In the genomic region with DNA sequence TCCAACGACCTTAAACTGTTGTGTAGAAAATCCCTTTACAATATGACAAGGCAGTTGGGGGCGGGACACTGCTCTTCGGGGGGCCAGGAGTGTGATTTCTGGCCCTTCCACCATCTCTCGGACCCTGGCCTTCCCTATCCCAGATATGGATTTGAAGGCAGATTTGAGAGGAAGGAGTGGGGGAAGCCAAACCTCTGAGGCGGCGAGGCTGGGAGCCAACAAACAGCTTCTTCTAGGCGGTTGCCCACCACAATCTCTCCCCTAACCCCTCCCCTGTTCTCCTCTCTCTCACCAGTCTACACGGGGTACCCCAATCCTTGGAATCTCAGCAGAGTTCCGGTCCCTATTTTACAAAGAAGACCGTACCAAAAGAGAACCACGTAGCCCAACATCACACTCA, we compare ENCODE assay signal across 10 mouse cellular contexts. TPM values are rescaled to one million over a fixed set of nuclear protein-coding genes. Genes with fewer than 3 reads are reported as not detected.
DNase-seq lines count a peak whose midpoint lies in the region; ATAC-seq and TF ChIP-seq lines count a peak whose summit lies in the region.
"Had no signal": no experiment of that assay in that cellular context is flagged by ENCODE, and none has a peak within 500 bp of the region (broad histone marks: within the 10 kb centered on the region; RNA-seq: fewer than 3 reads in every experiment).

No protein-coding gene starts in this region.

- H3K4me1 ChIP-seq in kidney, postnatal 0 days (replicated peaks; ENCODE audit: insufficient read depth, low read length), result peaks cover 32% of the 10 kb centered on the region
- peaks cover 4% of the 10 kb centered on the region; the same call in 1 of the 2 replicates for H3K4me1 ChIP-seq in forebrain, embryonic 11.5 days (replicated peaks; ENCODE audit: control insufficient read depth, insufficient read depth, low read length)
- peaks cover 7% of the 10 kb centered on the region; the same call in 1 of the 2 replicates for H3K4me1 ChIP-seq in intestine, embryonic 14.5 days (replicated peaks; ENCODE audit: control insufficient read depth, insufficient read depth, low read length)
- H3K4me1 ChIP-seq in midbrain, postnatal 0 days (ENCODE audit: insufficient read depth, low read length), result peaks cover 5% of the 10 kb centered on the region; the same call in 1 of the 2 replicates
- H3K4me1 ChIP-seq in kidney, adult 2 months (ENCODE audit: control insufficient read depth, insufficient read depth, low read length), result no peaks in the 10 kb centered on the region

- no peaks in the 10 kb centered on the region for H3K36me3 ChIP-seq in kidney, postnatal 0 days (ENCODE audit: insufficient read depth, low read length)
- H3K36me3 ChIP-seq in forebrain, embryonic 11.5 days (ENCODE audit: control insufficient read depth, insufficient read depth, low read length), result no peaks in the 10 kb centered on the region
- H3K36me3 ChIP-seq in intestine, embryonic 14.5 days (ENCODE audit: control insufficient read depth, insufficient read depth, low read length), result no peaks in the 10 kb centered on the region
- H3K36me3 ChIP-seq in midbrain, postnatal 0 days (ENCODE audit: insufficient read depth, low read length), result no peaks in the 10 kb centered on the region
- H3K36me3 ChIP-seq in kidney, adult 2 months (ENCODE audit: control insufficient read depth, insufficient read depth, low read length), result no peaks in the 10 kb centered on the region

- no peak for DNase-seq in kidney, postnatal 0 days (ENCODE audit: low spot score)
- no peak for DNase-seq in kidney, postnatal 10 days
- no peak for DNase-seq in forebrain, embryonic 11.5 days (ENCODE audit: low spot score)
- no peak for DNase-seq in intestine, embryonic 14.5 days (ENCODE audit: low spot score)
- DNase-seq in midbrain, postnatal 0 days (ENCODE audit: low spot score), result no peak
- DNase-seq in urinary bladder, adult 2 months (ENCODE audit: low spot score), result no peak
- no peak for DNase-seq in gastrocnemius, postnatal 10 days
- no peak for DNase-seq in kidney, adult 2 months

- H3K27ac ChIP-seq in kidney, postnatal 0 days, result no peak overlapping the region
- H3K27ac ChIP-seq in forebrain, embryonic 11.5 days (ENCODE audit: low read depth, low read length), result no peak overlapping the region
- no peak overlapping the region for H3K27ac ChIP-seq in intestine, embryonic 14.5 days (ENCODE audit: low read depth)
- no peak overlapping the region for H3K27ac ChIP-seq in midbrain, postnatal 0 days (ENCODE audit: low read depth, low read length)
- H3K27ac ChIP-seq in kidney, adult 2 months (ENCODE audit: insufficient read depth, low read depth, low read length), result no peak overlapping the region

- no peak for ATAC-seq in kidney, postnatal 0 days (replicated peaks; ENCODE audit: low FRiP score, low read depth)
- ATAC-seq in forebrain, embryonic 11.5 days (replicated peaks; ENCODE audit: low FRiP score), result no peak
- no peak for ATAC-seq in intestine, embryonic 14.5 days (replicated peaks; ENCODE audit: low FRiP score, low TSS enrichment, low read depth)
- no peak for ATAC-seq in midbrain, postnatal 0 days (ENCODE audit: low FRiP score)
- ATAC-seq: Patski had no signal

- 8% methylated on average over 11 of the region's 11 CpGs for WGBS in kidney, postnatal 0 days
- 5% methylated on average over 11 of the region's 11 CpGs for WGBS in forebrain, embryonic 11.5 days
- 4% methylated on average over 11 of the region's 11 CpGs for WGBS in intestine, embryonic 14.5 days
- WGBS in midbrain, postnatal 0 days, result 2% methylated on average over 11 of the region's 11 CpGs
- WGBS in kidney, adult 2 months, result 11% methylated on average over 11 of the region's 11 CpGs

- H3K9me3 ChIP-seq in kidney, postnatal 0 days (replicated peaks; ENCODE audit: low read length), result no peaks in the 10 kb centered on the region
- no peaks in the 10 kb centered on the region for H3K9me3 ChIP-seq in forebrain, embryonic 11.5 days (ENCODE audit: control insufficient read depth, low read length)
- no peaks in the 10 kb centered on the region for H3K9me3 ChIP-seq in intestine, embryonic 14.5 days (ENCODE audit: control insufficient read depth, low read length)
- H3K9me3 ChIP-seq in midbrain, postnatal 0 days (ENCODE audit: low read length), result no peaks in the 10 kb centered on the region

- H3K27me3 ChIP-seq in kidney, postnatal 0 days (ENCODE audit: insufficient read depth, low read length), result peaks cover 19% of the 10 kb centered on the region
- H3K27me3 ChIP-seq in forebrain, embryonic 11.5 days (ENCODE audit: control insufficient read depth, insufficient read depth, low read length), result peaks cover 58% of the 10 kb centered on the region
- H3K27me3 ChIP-seq in intestine, embryonic 14.5 days (replicated peaks; ENCODE audit: control insufficient read depth, insufficient read depth, low read length), result peaks cover 72% of the 10 kb centered on the region
- peaks cover 61% of the 10 kb centered on the region for H3K27me3 ChIP-seq in midbrain, postnatal 0 days (ENCODE audit: insufficient read depth, low read length)
- H3K27me3 ChIP-seq in kidney, adult 2 months (replicated peaks; ENCODE audit: control insufficient read depth, insufficient read depth, low read length), result peaks cover 5% of the 10 kb centered on the region; the same call in 1 of the 2 replicates

- no peak for TF ChIP-seq CTCF in kidney, postnatal 0 days (IDR thresholded peaks at IDR 0.05; ENCODE audit: low read depth)
- no peak for TF ChIP-seq CTCF in midbrain, postnatal 0 days (IDR thresholded peaks at IDR 0.05)
- no peak for TF ChIP-seq CTCF in kidney, adult 2 months (conservative IDR thresholded peaks at IDR 0.05; ENCODE audit: insufficient read depth, insufficient read length, low read depth, low read length)

- H3K9ac ChIP-seq in kidney, postnatal 0 days (ENCODE audit: low read depth, low read length), result peak overlapping the region; percentile 54; the same call in 1 of the 2 replicates
- no peak overlapping the region for H3K9ac ChIP-seq in forebrain, embryonic 11.5 days (ENCODE audit: low read length)
- no peak overlapping the region for H3K9ac ChIP-seq in intestine, embryonic 14.5 days (ENCODE audit: low read length)
- H3K9ac ChIP-seq in midbrain, postnatal 0 days (replicated peaks; ENCODE audit: low read length, poor library complexity, severe bottlenecking), result no peak overlapping the region; the same call in 1 of the 2 replicates

- no peak for TF ChIP-seq POLR2A in kidney, adult 2 months (IDR thresholded peaks at IDR 0.05; ENCODE audit: low read depth, low read length)

- H3K4me2 ChIP-seq in kidney, postnatal 0 days (ENCODE audit: low read length), result peak overlapping the region; percentile 85
- H3K4me2 ChIP-seq in forebrain, embryonic 11.5 days (ENCODE audit: low read depth, low read length, severe bottlenecking), result peak overlapping the region; percentile 93
- peak overlapping the region; percentile 95 for H3K4me2 ChIP-seq in intestine, embryonic 14.5 days (ENCODE audit: low read length)
- peak overlapping the region; percentile 95 for H3K4me2 ChIP-seq in midbrain, postnatal 0 days (ENCODE audit: low read depth, low read length, poor library complexity, severe bottlenecking)

- H3K4me3 ChIP-seq in kidney, postnatal 0 days (replicated peaks; ENCODE audit: low read depth, low read length), result peak overlapping the region; percentile 47
- peak overlapping the region; percentile 51 for H3K4me3 ChIP-seq in forebrain, embryonic 11.5 days (ENCODE audit: low read depth, low read length)
- H3K4me3 ChIP-seq in intestine, embryonic 14.5 days (ENCODE audit: low read depth, low read length), result peak overlapping the region; percentile 48; the same call in 1 of the 2 replicates
- peak overlapping the region; percentile 57 for H3K4me3 ChIP-seq in midbrain, postnatal 0 days (ENCODE audit: low read depth, low read length)
- no peak overlapping the region for H3K4me3 ChIP-seq in kidney, adult 2 months (ENCODE audit: insufficient read depth, low read depth, low read length)

RNA-seq across cellular contexts. Expression of gene Sost, which starts 3.8 kb away (rescaled TPM):
- polyA plus RNA-seq in kidney, postnatal 0 days (2015; fragmentation: Nextera tagmentation; extraction: Ambion mirVana), result 1.6 and 1.8 TPM in 2 replicates
- not detected in 2 replicates for polyA plus RNA-seq in forebrain, embryonic 11.5 days (2014; fragmentation: Nextera tagmentation; extraction: Ambion mirVana)
- polyA plus RNA-seq in intestine, embryonic 14.5 days (2014; fragmentation: Nextera tagmentation; extraction: Ambion mirVana), result not detected in 2 replicates
- total RNA-seq in midbrain, postnatal 0 days (2014; rRNA removed), result 0.11 TPM in 1 of 2 replicates, not detected in the other
- polyA plus RNA-seq in midbrain, postnatal 0 days (2015; fragmentation: Nextera tagmentation; extraction: Ambion mirVana), result 0.12 TPM in 1 of 2 replicates, not detected in the other
- 0.03 TPM in 1 of 2 replicates, not detected in the other for polyA plus RNA-seq in urinary bladder, adult 2 months (2012; rRNA removed)
- total RNA-seq in gastrocnemius, postnatal 10 days (2021), result under 1 TPM in 1 of 2 experiments, not detected in 1; 0.41 TPM
- polyA plus RNA-seq in kidney, adult 2 months (2012; rRNA removed), result 2.0 TPM in 2 replicates
- polyA plus RNA-seq: Patski had no signal

RNA-seq across cellular contexts. Expression of gene Cfap97d1, which starts 21.0 kb away (rescaled TPM):
- polyA plus RNA-seq in kidney, postnatal 0 days (2015; fragmentation: Nextera tagmentation; extraction: Ambion mirVana), result not detected in 2 replicates
- polyA plus RNA-seq in forebrain, embryonic 11.5 days (2014; fragmentation: Nextera tagmentation; extraction: Ambion mirVana), result not detected in 2 replicates
- not detected in 2 replicates for polyA plus RNA-seq in intestine, embryonic 14.5 days (2014; fragmentation: Nextera tagmentation; extraction: Ambion mirVana)
- not detected in 2 replicates for total RNA-seq in midbrain, postnatal 0 days (2014; rRNA removed)
- polyA plus RNA-seq in midbrain, postnatal 0 days (2015; fragmentation: Nextera tagmentation; extraction: Ambion mirVana), result not detected in 2 replicates
- polyA plus RNA-seq in urinary bladder, adult 2 months (2012; rRNA removed), result not detected in 2 replicates
- total RNA-seq in gastrocnemius, postnatal 10 days (2021), result not detected
- polyA plus RNA-seq in kidney, adult 2 months (2012; rRNA removed), result not detected in 2 replicates
- total RNA-seq: layer of hippocampus, postnatal 10 days had no signal
- polyA plus RNA-seq: Patski had no signal

RNA-seq across cellular contexts. Expression of gene Dusp3, which starts 23.8 kb away (rescaled TPM):
- 51.7 and 57.9 TPM in 2 replicates for polyA plus RNA-seq in kidney, postnatal 0 days (2015; fragmentation: Nextera tagmentation; extraction: Ambion mirVana)
- 10.4 and 11.6 TPM in 2 replicates for polyA plus RNA-seq in forebrain, embryonic 11.5 days (2014; fragmentation: Nextera tagmentation; extraction: Ambion mirVana)
- polyA plus RNA-seq in intestine, embryonic 14.5 days (2014; fragmentation: Nextera tagmentation; extraction: Ambion mirVana), result 25.3 and 27.0 TPM in 2 replicates
- 36.3 and 54.3 TPM in 2 replicates for total RNA-seq in midbrain, postnatal 0 days (2014; rRNA removed)
- 44.1 and 48.5 TPM in 2 replicates for polyA plus RNA-seq in midbrain, postnatal 0 days (2015; fragmentation: Nextera tagmentation; extraction: Ambion mirVana)
- polyA plus RNA-seq in urinary bladder, adult 2 months (2012; rRNA removed), result 55.8 and 62.7 TPM in 2 replicates
- total RNA-seq in gastrocnemius, postnatal 10 days (2021), result 100 to 1,000 TPM; 122 to 136 TPM
- 67.8 and 92.4 TPM in 2 replicates for polyA plus RNA-seq in kidney, adult 2 months (2012; rRNA removed)
